Mouse (Mus musculus): ENCODE measurements around the gene Crx. TPM values are rescaled to one million over a fixed set of nuclear protein-coding genes. Genes with fewer than 3 reads are reported as not detected.

The Crx gene
- polyA plus RNA-seq, 1 experiment = not detected

DNA sequence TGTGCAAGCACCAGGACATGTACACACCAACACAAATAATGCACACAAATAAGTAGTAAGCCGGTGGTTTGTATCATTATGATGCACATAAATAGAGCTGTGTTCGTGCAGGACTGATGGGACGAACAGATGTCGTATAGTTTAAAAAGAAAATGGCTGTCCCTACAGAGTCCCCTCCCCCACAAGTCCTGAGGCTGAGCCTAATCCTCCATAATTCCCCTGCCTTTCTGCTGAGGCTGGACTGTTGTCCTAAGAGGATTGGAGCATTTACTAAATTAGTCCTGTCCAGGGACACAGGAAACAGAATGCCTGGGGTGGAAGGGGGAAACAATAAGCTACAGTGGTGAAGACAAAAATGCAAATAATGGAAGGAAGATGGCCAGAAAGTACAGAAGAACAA, 15.7 kb downstream of the Crx start:
- no peak for DNase-seq (ENCODE audit: low read depth)

DNA sequence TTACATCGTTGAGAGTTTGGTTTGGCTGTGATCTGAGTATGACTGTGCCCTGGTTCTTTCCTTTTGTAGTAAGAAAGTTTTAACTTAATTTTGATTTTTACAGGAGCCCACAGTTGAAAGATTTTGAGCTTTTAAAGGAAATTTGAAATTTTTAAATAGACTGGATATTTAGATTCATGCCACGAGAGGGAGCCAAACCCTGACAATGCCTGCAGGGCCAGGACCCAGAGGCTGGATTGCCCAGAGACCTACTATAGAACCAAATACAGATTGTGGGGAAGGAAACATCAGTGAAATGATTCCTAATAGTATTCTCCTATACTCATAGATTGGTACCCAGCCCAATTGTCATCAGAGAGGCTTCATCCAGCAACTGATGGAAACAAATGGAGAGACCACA, 20.1 kb downstream of the Crx start:
- DNase-seq (ENCODE audit: low read depth) = no peak

DNA sequence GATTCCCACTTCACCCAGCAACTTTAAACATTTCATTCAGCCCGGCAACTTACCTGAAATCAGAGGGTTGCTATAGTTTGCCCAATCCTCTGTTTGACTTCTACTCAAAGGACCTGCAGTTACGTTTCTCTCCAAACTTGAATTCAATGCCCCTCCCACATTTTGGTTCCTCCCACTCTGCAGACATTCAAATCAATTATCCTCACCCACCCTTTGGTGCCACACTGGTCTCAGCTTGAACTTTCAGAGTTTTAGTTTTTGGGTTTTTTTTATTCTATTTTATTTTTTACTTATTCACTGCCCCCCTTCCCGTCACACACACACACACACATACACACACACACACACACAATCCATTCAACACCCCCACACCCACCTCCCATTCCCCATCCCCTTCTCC, 40.2 kb downstream of the Crx start, which contains the start of gene Obox6:
TSS of gene Obox6 (minus strand) at position 101 of the 400 bp plus-strand sequence.
- no peak for DNase-seq (ENCODE audit: low read depth)

Other genes starting within 250 kb of the Crx start
- not detected in 2 replicates for gene Obox3, start 240.1 kb downstream of the Crx start, polyA plus RNA-seq (2012; rRNA removed)
- gene Obox5, start 129.8 kb downstream of the Crx start, polyA plus RNA-seq (2012; rRNA removed) = not detected in 2 replicates
- gene Obox6, start 40.3 kb downstream of the Crx start, polyA plus RNA-seq (2012; rRNA removed) = not detected in 2 replicates
- not detected in 2 replicates for gene Crxos, start 2.6 kb upstream of the Crx start, polyA plus RNA-seq (2012; rRNA removed)
- gene Selenow, start 42.4 kb upstream of the Crx start, polyA plus RNA-seq (2012; rRNA removed) = 363 and 392 TPM in 2 replicates
- gene Nop53, start 66.1 kb upstream of the Crx start, polyA plus RNA-seq (2012; rRNA removed) = 102 and 118 TPM in 2 replicates
- gene Ehd2, start 87.6 kb upstream of the Crx start, polyA plus RNA-seq (2012; rRNA removed) = 251 and 304 TPM in 2 replicates
- gene Bicra, start 168.0 kb upstream of the Crx start, polyA plus RNA-seq (2012; rRNA removed) = 3.7 and 6.6 TPM in 2 replicates
- gene Zfp541, start 181.8 kb upstream of the Crx start, polyA plus RNA-seq (2012; rRNA removed) = 0.19 and 0.36 TPM in 2 replicates
- gene Napa, start 218.5 kb upstream of the Crx start, polyA plus RNA-seq (2012; rRNA removed) = 234 and 275 TPM in 2 replicates
- gene Kptn, start 239.9 kb upstream of the Crx start, polyA plus RNA-seq (2012; rRNA removed) = 29.9 and 30.9 TPM in 2 replicates
- 0.78 and 1.3 TPM in 2 replicates for gene Slc8a2, start 249.9 kb upstream of the Crx start, polyA plus RNA-seq (2012; rRNA removed)